Mouse (Mus musculus) liver, postnatal 0 days (tissue): Measurements from ENCODE around the gene Pwp2. TPM values are rescaled to one million over a fixed set of nuclear protein-coding genes. Genes with fewer than 3 reads are reported as not detected.
"Not testable (repeated sequence)": the region's sequence is repeated elsewhere in the genome, so short reads cannot be mapped to it uniquely, and the experiment has no call there.

Source experiments
- ATAC-seq: fragments of 200-750 bp; cut with Nextera tagmentation; 2 replicates; pipeline ENCODE4 v1.8.0; 2017; ENCODE audit warnings: mild to moderate bottlenecking, moderate library complexity
- DNase-seq: peaks from one replicate; pipeline ENCODE4 v3.0.0-alpha.2; 2016
- H3K27ac ChIP-seq: fragments of 300-500 bp; sonication (generic); 2 replicates; pipeline ENCODE4 v1.5.1; 2014; ENCODE audit warnings: antibody characterized with exemption, moderate library complexity, mild to moderate bottlenecking, low read depth
- H3K27me3 ChIP-seq: fragments of 300-500 bp; sonication (generic); 2 replicates; pipeline ENCODE4 v1.6.1; 2014; ENCODE audit warnings: low read length, control low read depth, mixed read lengths; ENCODE audit not compliant: insufficient read depth
- H3K36me3 ChIP-seq: fragments of 300-500 bp; sonication (generic); replicated peaks from 2 replicates; pipeline ENCODE4 v1.6.1; 2014; ENCODE audit warnings: mild to moderate bottlenecking, control low read depth, low read length, moderate library complexity, mixed read lengths; ENCODE audit not compliant: insufficient read depth
- H3K4me1 ChIP-seq: fragments of 300-500 bp; sonication (generic); 2 replicates; pipeline ENCODE4 v1.6.1; 2014; ENCODE audit warnings: antibody characterized with exemption, mild to moderate bottlenecking, control low read depth; ENCODE audit not compliant: insufficient read depth
- H3K4me2 ChIP-seq: fragments of 300-500 bp; sonication (generic); 2 replicates; pipeline ENCODE4 v1.6.1; 2014; ENCODE audit warnings: low read depth, mild to moderate bottlenecking, low read length, moderate library complexity, mixed read lengths
- H3K4me3 ChIP-seq: fragments of 300-500 bp; sonication (generic); 2 replicates; pipeline ENCODE4 v1.5.1; 2014; ENCODE audit warnings: low read depth, low read length
- H3K9ac ChIP-seq: fragments of 300-500 bp; sonication (generic); replicated peaks from 2 replicates; pipeline ENCODE4 v1.6.1; 2014; ENCODE audit warnings: mild to moderate bottlenecking, moderate library complexity
- H3K9me3 ChIP-seq: fragments of 300-500 bp; sonication (generic); 2 replicates; pipeline ENCODE4 v1.6.1; 2016; ENCODE audit warnings: mild to moderate bottlenecking, control low read depth, low read length, mixed read lengths
- CTCF ChIP-seq: sonication (generic); IDR thresholded peaks from 2 replicates; pipeline ENCODE4 v1.5.1; 2016; ENCODE audit warnings: antibody characterized with exemption, low read depth
- EP300 ChIP-seq: IDR thresholded peaks from 2 replicates; pipeline ENCODE4 v1.6.1; 2016; ENCODE audit warnings: antibody characterized with exemption, low read depth, mild to moderate bottlenecking
- WGBS: fragments of 180-500 bp; shearing (Covaris S2); extraction: QIAGEN DNeasy Blood & Tissue Kit; methylation state at CpG from one replicate; pipeline ENCODE4 v1.1.7; 2014; ENCODE audit not compliant: insufficient replicate concordance; 5-methylcytosine and 5-hydroxymethylcytosine counted together
- polyA plus RNA-seq: library from polyadenylated mRNA; unstranded; fragments of >200 nt; fragmentation: Nextera tagmentation; extraction: Ambion mirVana; gene quantifications from 2 replicates; pipeline ENCODE4 v1.2.1, GENCODE M21; 2015

Gene Pwp2
- polyA plus RNA-seq, 1 experiment from 2014 or later, result 6.1 TPM

GRCm38 (mm10) chr10:78129998-78130397 is 55.0 kb downstream of the Pwp2 start:
- H3K4me2 ChIP-seq, result no peak overlapping the region
- H3K9ac ChIP-seq, result no peak overlapping the region
- H3K9me3 ChIP-seq, result no peaks in the 10 kb centered on the region
- no peaks in the 10 kb centered on the region for H3K36me3 ChIP-seq
- peaks cover 13% of the 10 kb centered on the region for H3K4me1 ChIP-seq
- H3K27me3 ChIP-seq, result no peaks in the 10 kb centered on the region
- no peak for TF ChIP-seq EP300
- H3K4me3 ChIP-seq, result no peak overlapping the region
- no peak for DNase-seq
- no peak overlapping the region for H3K27ac ChIP-seq
- WGBS, result 59% methylated on average over 4 of the region's 4 CpGs
- no peak for ATAC-seq

GRCm38 (mm10) chr10:78129423-78129822 is 55.5 kb downstream of the Pwp2 start:
- Histone ChIP-seq H3K4me3 (no peak overlapping the region), H3K4me1 (peaks cover 7% of the 10 kb centered on the region), H3K36me3 (no peaks in the 10 kb centered on the region), H3K9me3 (no peaks in the 10 kb centered on the region), H3K4me2 (no peak overlapping the region), H3K27me3 (no peaks in the 10 kb centered on the region), H3K9ac (no peak overlapping the region), H3K27ac (no peak overlapping the region)
- no peak for DNase-seq
- 67% methylated on average over 11 of the region's 11 CpGs for WGBS
- no peak for TF ChIP-seq EP300
- TF ChIP-seq CTCF, result no peak
- ATAC-seq, result no peak

- peaks cover 4% of the 10 kb centered on the region; the same call in 1 of the 2 replicates for H3K4me1 ChIP-seq
- H3K27ac ChIP-seq, result no peak overlapping the region
- H3K4me2 ChIP-seq, result no peak overlapping the region
- 83% methylated on average over 2 of the region's 2 CpGs for WGBS
- TF ChIP-seq EP300 (no peak), CTCF (no peak)
- no peak for ATAC-seq
- H3K9me3 ChIP-seq, result no peaks in the 10 kb centered on the region
- no peak overlapping the region for H3K9ac ChIP-seq
- H3K27me3 ChIP-seq, result no peaks in the 10 kb centered on the region
- no peaks in the 10 kb centered on the region for H3K36me3 ChIP-seq
- H3K4me3 ChIP-seq, result no peak overlapping the region
- no peak for DNase-seq
Measured at GRCm38 (mm10) chr10:78128647-78129046, 56.3 kb downstream of the Pwp2 start.

- WGBS, result 52% methylated on average over 1 of the region's 1 CpGs
- ATAC-seq, result peak; percentile 41; the same call in 1 of the 2 replicates
Measured at GRCm38 (mm10) chr10:78127931-78128330, 57.0 kb downstream of the Pwp2 start.

GRCm38 (mm10) chr10:78127046-78127870 is 57.7 kb downstream of the Pwp2 start:
- no peak overlapping the region for H3K9ac ChIP-seq
- H3K9me3 ChIP-seq, result no peaks in the 10 kb centered on the region
- H3K36me3 ChIP-seq, result no peaks in the 10 kb centered on the region
- no peak overlapping the region for H3K4me3 ChIP-seq
- no peaks in the 10 kb centered on the region for H3K27me3 ChIP-seq
- no peak overlapping the region for H3K27ac ChIP-seq
- TF ChIP-seq CTCF, result no peak
- no peak for TF ChIP-seq EP300
- peak; percentile 27; the same call in 1 of the 2 replicates for ATAC-seq
- DNase-seq, result no peak
- 74% methylated on average over 9 of the region's 9 CpGs for WGBS
- no peak overlapping the region for H3K4me2 ChIP-seq
- peaks cover 4% of the 10 kb centered on the region; the same call in 1 of the 2 replicates for H3K4me1 ChIP-seq

More at GRCm38 (mm10) chr10:78127931-78128330, 57.0 kb downstream of the Pwp2 start:
- H3K27ac ChIP-seq, result no peak overlapping the region
- no peaks in the 10 kb centered on the region for H3K9me3 ChIP-seq
- no peak for TF ChIP-seq CTCF
- no peak for TF ChIP-seq EP300
- DNase-seq, result no peak
- H3K27me3 ChIP-seq, result no peaks in the 10 kb centered on the region
- no peaks in the 10 kb centered on the region for H3K36me3 ChIP-seq
- no peak overlapping the region for H3K4me2 ChIP-seq
- H3K4me1 ChIP-seq, result peaks cover 4% of the 10 kb centered on the region; the same call in 1 of the 2 replicates
- no peak overlapping the region for H3K4me3 ChIP-seq
- no peak overlapping the region for H3K9ac ChIP-seq

- H3K36me3 ChIP-seq, result no peaks in the 10 kb centered on the region
- H3K27me3 ChIP-seq, result no peaks in the 10 kb centered on the region
- no peak overlapping the region for H3K4me3 ChIP-seq
- DNase-seq, result no peak
- no peak overlapping the region for H3K4me2 ChIP-seq
- H3K4me1 ChIP-seq, result peaks cover 4% of the 10 kb centered on the region; the same call in 1 of the 2 replicates
- no peak for ATAC-seq
- H3K27ac ChIP-seq, result no peak overlapping the region
- no peak for TF ChIP-seq EP300
- no peak for TF ChIP-seq CTCF
- H3K9ac ChIP-seq, result no peak overlapping the region
- no peaks in the 10 kb centered on the region for H3K9me3 ChIP-seq
- WGBS, result 78% methylated on average over 5 of the region's 5 CpGs
Measured at GRCm38 (mm10) chr10:78126311-78126710, 58.6 kb downstream of the Pwp2 start.

- not testable (repeated sequence) for H3K27me3 ChIP-seq, ATAC-seq, H3K4me2 ChIP-seq, H3K9ac ChIP-seq, H3K9me3 ChIP-seq, H3K27ac ChIP-seq, H3K4me1 ChIP-seq, H3K4me3 ChIP-seq, DNase-seq, H3K36me3 ChIP-seq
- WGBS, result 72% methylated on average over 8 of the region's 8 CpGs
Measured at GRCm38 (mm10) chr10:78125061-78125460, 59.9 kb downstream of the Pwp2 start.

GRCm38 (mm10) chr10:78124137-78124536 is 60.8 kb downstream of the Pwp2 start:
- DNase-seq, ATAC-seq, H3K9ac ChIP-seq, H3K4me2 ChIP-seq, H3K27me3 ChIP-seq, H3K36me3 ChIP-seq, H3K4me1 ChIP-seq, H3K9me3 ChIP-seq, H3K4me3 ChIP-seq, H3K27ac ChIP-seq: not testable (repeated sequence)
- WGBS, result 40% methylated on average over 6 of the region's 6 CpGs
